Mouse (Mus musculus) liver, embryonic 15.5 days (tissue): ENCODE data around the gene Ms4a3. TPM values are rescaled to one million over a fixed set of nuclear protein-coding genes. Genes with fewer than 3 reads are reported as not detected.

Source experiments
- ATAC-seq: fragments of 200-750 bp; cut with Nextera tagmentation; 2 replicates; pipeline ENCODE4 v1.8.0; 2017; ENCODE audit warnings: moderate number of reproducible peaks, mild to moderate bottlenecking, moderate library complexity; ENCODE audit not compliant: insufficient read depth
- H3K27ac ChIP-seq: fragments of 300-500 bp; sonication (generic); replicated peaks from 2 replicates; pipeline ENCODE4 v1.5.1; 2015; ENCODE audit warnings: mild to moderate bottlenecking, inconsistent platforms
- H3K27me3 ChIP-seq: fragments of 300-500 bp; sonication (generic); 2 replicates; pipeline ENCODE4 v1.6.1; 2015; ENCODE audit warnings: mild to moderate bottlenecking, inconsistent platforms
- H3K36me3 ChIP-seq: fragments of 300-500 bp; sonication (generic); replicated peaks from 2 replicates; pipeline ENCODE4 v1.6.1; 2015; ENCODE audit warnings: moderate library complexity, mild to moderate bottlenecking, inconsistent platforms
- H3K4me1 ChIP-seq: fragments of 300-500 bp; sonication (generic); replicated peaks from 2 replicates; pipeline ENCODE4 v1.6.1; 2015; ENCODE audit warnings: inconsistent platforms
- H3K4me2 ChIP-seq: fragments of 300-500 bp; sonication (generic); 2 replicates; pipeline ENCODE4 v1.6.1; 2015; ENCODE audit warnings: moderate library complexity, mild to moderate bottlenecking, inconsistent platforms
- H3K4me3 ChIP-seq: fragments of 300-500 bp; sonication (generic); replicated peaks from 2 replicates; pipeline ENCODE4 v1.5.1; 2015; ENCODE audit warnings: mild to moderate bottlenecking, inconsistent platforms
- H3K9ac ChIP-seq: fragments of 300-500 bp; sonication (generic); 2 replicates; pipeline ENCODE4 v1.6.1; 2015; ENCODE audit warnings: moderate library complexity, mild to moderate bottlenecking, inconsistent platforms
- H3K9me3 ChIP-seq: fragments of 300-500 bp; sonication (generic); replicated peaks from 2 replicates; pipeline ENCODE4 v1.6.1; 2016; ENCODE audit warnings: inconsistent platforms
- WGBS: fragments of 180-500 bp; shearing (Covaris S2); methylation state at CpG from one replicate; pipeline ENCODE4 v1.1.7; 2015; ENCODE audit warnings: mixed read lengths; ENCODE audit not compliant: insufficient replicate concordance; 5-methylcytosine and 5-hydroxymethylcytosine counted together
- polyA plus RNA-seq: library from polyadenylated mRNA; unstranded; fragments of >200 nt; fragmentation: Nextera tagmentation; extraction: Ambion mirVana; gene quantifications from 2 replicates; pipeline ENCODE4 v1.2.1, GENCODE M21; 2015

The Ms4a3 gene
- polyA plus RNA-seq, 1 experiment from 2014 or later, result 39.0 TPM

DNA sequence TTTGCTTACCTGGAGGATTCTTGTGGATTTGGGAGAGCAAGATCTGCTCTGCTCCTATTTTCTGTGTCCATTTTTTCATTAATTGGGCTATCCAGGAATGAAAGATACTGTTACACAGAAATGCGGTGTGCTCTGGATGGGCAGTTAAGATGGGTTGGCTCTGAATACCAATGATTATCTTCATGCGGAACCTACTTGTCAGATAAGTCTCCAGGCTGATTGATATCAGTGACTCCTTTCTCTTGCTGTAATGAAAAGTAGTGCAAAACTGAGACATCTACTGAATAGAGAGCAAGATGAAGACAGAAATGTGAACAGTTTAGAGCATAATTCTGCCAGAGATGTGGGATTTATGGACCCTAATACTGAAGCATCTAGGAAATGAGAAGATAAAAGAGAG, 17.1 kb downstream of the Ms4a3 start, which contains the start of gene Ms4a2:
Ms4a2 (minus strand) TSS at position 169 of the 400 bp plus-strand sequence.
- H3K4me1 ChIP-seq, result peaks cover 15% of the 10 kb centered on the region
- no peak within 1 kb of the TSS for H3K27ac ChIP-seq
- no peak within 1 kb of the TSS for H3K9ac ChIP-seq
- H3K36me3 ChIP-seq, result no peaks in the 10 kb centered on the region
- 46% methylated on average over 2 of the region's 2 CpGs for WGBS
- H3K4me2 ChIP-seq, result no peak within 1 kb of the TSS
- ATAC-seq, result no peak
- no peaks in the 10 kb centered on the region for H3K27me3 ChIP-seq
- H3K4me3 ChIP-seq, result no peak within 1 kb of the TSS
- no peaks in the 10 kb centered on the region for H3K9me3 ChIP-seq

DNA sequence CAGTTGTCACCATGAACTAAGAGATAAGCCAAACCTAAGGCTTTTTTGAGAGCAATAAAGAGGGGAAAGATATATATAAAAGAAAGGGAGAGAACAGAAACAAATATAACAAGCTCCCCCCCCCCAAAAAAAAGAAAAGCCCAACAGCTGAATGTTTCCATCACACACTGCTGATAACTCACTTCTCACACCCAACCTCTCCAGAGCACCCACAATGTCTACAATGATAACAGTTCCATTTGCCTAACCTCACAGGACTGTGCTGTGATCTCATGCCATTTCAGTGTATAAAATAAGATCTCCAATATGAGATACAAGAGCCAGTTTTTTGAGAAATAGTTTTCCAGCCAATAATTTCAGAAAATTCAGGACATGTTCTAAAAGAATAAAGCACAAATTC, 22.7 kb downstream of the Ms4a3 start:
- Histone ChIP-seq H3K27me3 (no peaks in the 10 kb centered on the region), H3K4me2 (no peak overlapping the region), H3K4me3 (no peak overlapping the region), H3K36me3 (no peaks in the 10 kb centered on the region), H3K4me1 (peaks cover 15% of the 10 kb centered on the region), H3K27ac (no peak overlapping the region), H3K9me3 (no peaks in the 10 kb centered on the region), H3K9ac (no peak overlapping the region)
- ATAC-seq, result peak; percentile 74; the same call in 1 of the 2 replicates

DNA sequence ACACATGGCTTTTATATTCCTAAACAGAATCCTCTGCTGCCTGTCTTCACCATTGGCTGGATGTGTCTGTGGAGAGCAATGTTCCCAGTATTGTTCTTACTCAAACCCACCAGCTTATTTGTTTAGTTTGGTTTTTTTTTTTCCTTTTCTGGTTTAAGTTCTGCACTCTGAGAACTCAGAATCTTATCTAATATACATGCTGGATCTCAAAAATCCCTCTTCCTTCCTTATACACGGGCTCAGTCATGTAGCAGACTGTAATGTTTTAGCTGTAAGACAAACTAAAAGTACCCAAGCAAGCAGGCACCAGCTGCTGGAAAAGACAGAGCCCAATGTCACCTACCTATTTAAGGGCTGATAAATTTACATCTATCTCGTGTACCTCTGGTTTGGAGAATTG, 25.8 kb downstream of the Ms4a3 start:
- Histone ChIP-seq H3K27me3 (no peaks in the 10 kb centered on the region), H3K36me3 (no peaks in the 10 kb centered on the region), H3K9me3 (no peaks in the 10 kb centered on the region), H3K9ac (no peak overlapping the region), H3K27ac (no peak overlapping the region; the same call in 1 of the 2 replicates), H3K4me1 (peaks cover 22% of the 10 kb centered on the region), H3K4me3 (no peak overlapping the region), H3K4me2 (no peak overlapping the region)
- WGBS, result 25% methylated on average over 2 of the region's 2 CpGs
- ATAC-seq, result no peak

DNA sequence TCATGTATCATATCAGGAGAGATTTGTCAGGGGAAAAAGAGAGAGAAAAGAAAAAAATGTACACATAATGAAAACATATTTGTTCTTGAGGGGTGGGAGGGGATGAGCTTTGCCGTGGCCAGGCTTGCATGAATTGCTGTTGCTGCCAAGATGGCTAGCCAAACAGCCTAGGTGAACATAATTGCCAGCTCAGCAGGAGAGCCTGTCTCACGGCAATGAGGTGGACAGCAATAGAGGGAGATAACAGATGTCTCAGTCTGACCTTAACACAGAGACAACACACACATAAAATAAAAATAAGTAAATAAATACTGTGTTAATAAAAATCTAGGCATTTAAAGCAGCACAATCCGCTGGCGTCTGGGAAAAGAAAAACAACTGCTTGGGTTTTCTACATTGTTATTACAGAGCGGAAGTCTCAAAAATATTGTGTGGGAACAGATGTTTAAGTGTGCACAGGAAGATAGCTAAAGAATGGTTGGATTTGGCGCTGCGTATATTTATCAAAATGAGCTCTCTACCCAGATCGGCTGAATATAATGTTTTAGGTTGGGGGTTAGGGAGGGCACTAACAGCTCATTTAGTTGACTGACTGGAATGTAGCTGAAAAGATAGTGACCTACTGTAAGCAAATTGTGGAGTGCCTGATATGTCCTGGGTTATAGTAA, 26.7 kb downstream of the Ms4a3 start:
- Histone ChIP-seq H3K4me2 (no peak overlapping the region), H3K27me3 (no peaks in the 10 kb centered on the region), H3K4me1 (peaks cover 21% of the 10 kb centered on the region), H3K9ac (no peak overlapping the region), H3K9me3 (no peaks in the 10 kb centered on the region), H3K27ac (no peak overlapping the region), H3K4me3 (no peak overlapping the region), H3K36me3 (no peaks in the 10 kb centered on the region)
- ATAC-seq, result no peak
- 31% methylated on average over 8 of the region's 8 CpGs for WGBS

DNA sequence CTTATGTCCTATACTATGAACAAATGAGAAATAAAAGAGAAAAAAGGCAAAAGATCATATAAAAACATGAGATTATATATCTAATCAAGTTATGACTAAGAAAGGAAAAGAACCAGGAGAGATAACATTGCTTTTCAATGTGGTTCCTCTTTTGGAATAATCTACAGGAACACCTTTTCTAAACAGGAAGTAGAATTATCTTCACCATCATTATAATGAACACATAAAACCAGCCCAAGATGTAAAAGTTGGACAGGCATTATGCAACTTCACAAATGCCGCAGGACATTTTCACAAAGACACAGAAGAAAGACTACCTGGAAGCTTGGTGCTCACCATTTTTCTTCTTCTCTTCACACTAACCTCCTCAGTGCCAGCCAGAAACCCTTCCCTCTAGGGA, 27.6 kb downstream of the Ms4a3 start:
- H3K27ac ChIP-seq, result no peak overlapping the region
- H3K36me3 ChIP-seq, result no peaks in the 10 kb centered on the region
- no peak overlapping the region for H3K4me2 ChIP-seq
- no peaks in the 10 kb centered on the region for H3K27me3 ChIP-seq
- 13% methylated on average over 1 of the region's 1 CpGs for WGBS
- H3K4me1 ChIP-seq, result peaks cover 13% of the 10 kb centered on the region
- H3K4me3 ChIP-seq, result no peak overlapping the region
- no peaks in the 10 kb centered on the region for H3K9me3 ChIP-seq
- no peak overlapping the region for H3K9ac ChIP-seq
- no peak for ATAC-seq

DNA sequence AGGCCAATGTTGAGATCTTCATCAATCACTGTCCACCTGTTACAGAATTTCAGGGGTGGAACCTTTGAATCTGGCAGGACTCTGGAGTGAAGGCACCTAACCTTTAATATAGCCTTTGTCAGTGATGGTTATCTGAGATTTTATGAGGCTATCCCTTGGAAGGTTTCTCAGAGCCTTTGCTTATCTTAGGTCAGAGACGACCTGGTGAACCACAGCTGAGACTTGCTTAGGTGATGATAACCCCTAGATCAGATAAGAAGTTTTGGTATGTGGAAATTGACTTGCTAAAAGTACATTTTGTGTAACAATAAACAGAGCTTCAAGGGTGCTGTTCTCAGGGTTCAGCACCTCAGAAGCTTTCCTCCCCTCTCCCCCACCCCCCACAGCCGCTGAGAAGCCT, 28.4 kb downstream of the Ms4a3 start:
- no peaks in the 10 kb centered on the region for H3K36me3 ChIP-seq
- no peaks in the 10 kb centered on the region for H3K9me3 ChIP-seq
- no peak overlapping the region for H3K4me3 ChIP-seq
- H3K27me3 ChIP-seq, result no peaks in the 10 kb centered on the region
- no peak overlapping the region for H3K27ac ChIP-seq
- no peak for ATAC-seq
- H3K4me2 ChIP-seq, result no peak overlapping the region
- WGBS, result 22% methylated on average over 2 of the region's 2 CpGs
- no peak overlapping the region for H3K9ac ChIP-seq
- peaks cover 11% of the 10 kb centered on the region for H3K4me1 ChIP-seq

DNA sequence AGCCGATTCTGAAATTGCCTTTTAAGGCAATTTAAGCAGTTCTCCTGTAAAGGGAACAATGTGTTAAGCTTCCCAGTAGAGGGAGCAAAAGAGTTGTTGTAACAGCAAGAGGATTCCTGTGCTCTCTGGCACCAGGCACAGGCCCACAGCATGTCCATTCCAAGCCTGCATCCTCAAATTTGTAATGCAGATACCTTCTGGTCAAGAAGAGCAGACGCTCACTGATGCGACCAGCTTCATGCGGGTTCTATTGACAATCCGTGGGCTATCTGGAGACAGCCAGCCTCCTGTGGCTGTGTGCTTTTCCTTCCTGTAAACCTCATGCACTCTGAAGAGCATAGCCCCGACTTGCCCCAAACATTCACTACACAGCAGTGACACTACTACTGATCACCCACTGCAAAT, 29.1 kb downstream of the Ms4a3 start:
- Histone ChIP-seq H3K4me2 (no peak overlapping the region), H3K27me3 (no peaks in the 10 kb centered on the region), H3K9me3 (no peaks in the 10 kb centered on the region), H3K27ac (no peak overlapping the region), H3K36me3 (no peaks in the 10 kb centered on the region), H3K4me1 (peaks cover 11% of the 10 kb centered on the region), H3K9ac (no peak overlapping the region), H3K4me3 (no peak overlapping the region)
- no peak for ATAC-seq
- WGBS, result 8% methylated on average over 6 of the region's 6 CpGs

DNA sequence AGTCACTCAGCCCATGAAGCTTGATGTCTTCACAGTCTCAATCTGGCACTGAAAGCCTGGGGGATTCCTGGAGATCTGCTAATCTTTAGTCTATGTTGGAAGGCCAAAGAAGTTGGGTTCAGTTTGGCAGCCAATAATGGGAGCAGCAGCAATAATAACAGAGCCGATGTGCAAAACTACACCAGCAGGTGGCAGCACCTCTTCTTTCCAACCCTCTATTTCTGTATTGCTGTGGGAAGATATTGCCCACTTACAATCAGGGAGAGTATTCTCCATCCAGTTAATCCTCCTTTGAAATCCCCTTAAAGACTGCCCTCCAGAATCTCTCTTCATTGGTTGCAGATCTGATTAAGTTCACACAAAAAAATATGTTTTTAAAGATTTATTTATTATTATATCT, 32.5 kb downstream of the Ms4a3 start:
- no peak for ATAC-seq
- peaks cover 8% of the 10 kb centered on the region for H3K4me1 ChIP-seq
- no peaks in the 10 kb centered on the region for H3K36me3 ChIP-seq
- 0% methylated on average over 1 of the region's 1 CpGs for WGBS
- H3K4me3 ChIP-seq, result no peak overlapping the region
- no peak overlapping the region for H3K9ac ChIP-seq
- no peak overlapping the region for H3K27ac ChIP-seq
- H3K9me3 ChIP-seq, result no peaks in the 10 kb centered on the region
- H3K27me3 ChIP-seq, result no peaks in the 10 kb centered on the region
- no peak overlapping the region for H3K4me2 ChIP-seq

DNA sequence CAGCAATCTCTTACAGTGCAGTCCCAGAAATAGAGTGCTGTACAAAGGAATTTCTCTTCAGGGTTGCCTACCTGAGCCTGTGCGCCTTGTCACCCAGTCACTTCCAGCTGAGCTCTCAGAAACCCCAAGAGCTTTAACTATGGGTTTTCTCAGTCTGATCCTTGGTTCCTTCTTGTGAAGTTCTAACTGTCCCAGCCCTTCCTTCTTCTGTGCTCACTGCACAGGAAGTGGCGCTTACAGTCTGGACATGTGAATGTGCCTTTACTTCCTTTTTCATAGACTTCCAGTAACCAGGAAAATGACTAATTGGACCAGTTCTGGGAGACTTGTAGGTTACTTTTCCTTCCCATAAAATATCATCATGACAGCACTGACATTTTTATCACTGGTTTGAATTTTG, 36.0 kb downstream of the Ms4a3 start, which contains the start of gene Ms4a6d:
Ms4a6d (minus strand) TSS at position 247 of the 400 bp plus-strand sequence.
- Histone ChIP-seq H3K36me3 (no peaks in the 10 kb centered on the region), H3K27me3 (no peaks in the 10 kb centered on the region), H3K9ac (no peak within 1 kb of the TSS), H3K9me3 (no peaks in the 10 kb centered on the region), H3K4me3 (no peak within 1 kb of the TSS), H3K4me1 (no peaks in the 10 kb centered on the region), H3K27ac (no peak within 1 kb of the TSS), H3K4me2 (no peak within 1 kb of the TSS)
- 53% methylated on average over 2 of the region's 2 CpGs for WGBS
- ATAC-seq, result no peak

DNA sequence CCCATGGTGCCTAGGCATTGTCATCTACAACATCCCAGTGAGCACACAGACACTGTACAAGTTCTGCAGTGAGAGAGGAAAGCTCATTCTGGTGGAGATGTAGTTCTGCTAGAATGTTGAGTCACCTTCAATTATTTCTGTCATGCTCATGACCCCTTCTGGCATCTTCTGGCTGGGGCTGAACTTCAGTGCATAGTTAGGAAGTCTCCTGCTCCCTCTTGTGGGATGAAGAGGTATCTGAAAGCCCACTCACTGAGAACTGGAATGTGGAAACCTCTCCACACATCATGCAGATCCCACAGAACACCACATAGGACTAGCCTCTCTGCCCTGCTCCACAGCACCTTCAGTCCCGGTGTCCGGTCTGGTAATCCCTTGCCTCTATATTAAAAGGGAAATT, 38.6 kb downstream of the Ms4a3 start:
- H3K27ac ChIP-seq, result no peak overlapping the region
- no peak overlapping the region for H3K4me2 ChIP-seq
- no peaks in the 10 kb centered on the region for H3K9me3 ChIP-seq
- no peaks in the 10 kb centered on the region for H3K4me1 ChIP-seq
- no peaks in the 10 kb centered on the region for H3K27me3 ChIP-seq
- ATAC-seq, result no peak
- H3K4me3 ChIP-seq, result no peak overlapping the region
- WGBS, result 71% methylated on average over 2 of the region's 2 CpGs
- H3K9ac ChIP-seq, result no peak overlapping the region
- H3K36me3 ChIP-seq, result no peaks in the 10 kb centered on the region

DNA sequence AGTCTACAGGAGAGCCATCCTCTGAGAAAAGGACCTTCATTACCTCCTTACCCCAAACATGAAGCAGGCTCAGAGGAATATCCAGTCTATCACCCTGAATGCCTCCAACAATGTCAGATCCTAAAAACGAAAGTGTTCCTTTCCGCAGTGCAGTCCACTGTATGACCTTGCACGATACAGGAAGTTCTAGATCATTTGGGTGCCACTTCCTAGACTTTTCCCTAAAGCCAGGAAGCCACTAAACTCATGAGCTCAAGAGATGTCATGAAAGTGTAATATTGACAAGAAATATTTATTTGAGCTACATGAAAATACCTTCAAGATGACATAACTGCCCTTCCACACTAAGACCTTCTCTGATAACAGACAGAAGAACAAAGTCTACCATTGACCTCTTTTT, 39.3 kb downstream of the Ms4a3 start:
- ATAC-seq, result no peak
- Histone ChIP-seq H3K36me3 (no peaks in the 10 kb centered on the region), H3K9ac (no peak overlapping the region), H3K27ac (no peak overlapping the region), H3K9me3 (no peaks in the 10 kb centered on the region), H3K27me3 (no peaks in the 10 kb centered on the region), H3K4me1 (no peaks in the 10 kb centered on the region), H3K4me2 (no peak overlapping the region), H3K4me3 (no peak overlapping the region)
- 62% methylated on average over 3 of the region's 3 CpGs for WGBS

DNA sequence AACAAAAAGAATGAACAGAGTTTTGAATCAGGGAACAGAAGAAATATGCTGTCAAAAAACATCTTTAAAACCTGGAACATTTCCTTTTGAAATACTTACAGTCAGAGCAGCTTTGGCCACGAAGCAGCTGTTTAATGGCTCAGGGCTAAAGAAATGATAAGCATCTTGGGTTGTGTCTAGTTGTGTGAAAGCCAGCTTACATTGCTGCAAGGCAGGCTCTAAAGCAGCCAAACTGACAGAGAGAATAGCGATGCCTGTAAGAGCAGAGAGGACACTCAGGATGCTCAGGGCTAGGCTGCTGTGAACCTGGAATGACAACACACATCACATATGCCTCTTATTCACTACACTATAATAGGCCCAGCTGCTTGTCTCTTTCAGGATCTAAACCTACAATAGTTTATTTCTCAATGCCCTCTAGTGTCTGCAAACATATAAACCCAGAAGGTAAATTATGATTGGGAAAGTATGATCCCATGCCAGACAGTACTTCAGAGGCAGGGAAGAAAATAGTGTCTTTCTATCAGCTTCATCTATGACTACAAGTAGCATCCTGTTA, 50.7 kb downstream of the Ms4a3 start:
- H3K4me2 ChIP-seq, result no peak overlapping the region
- 44% methylated on average over 2 of the region's 2 CpGs for WGBS
- H3K9ac ChIP-seq, result no peak overlapping the region
- no peak overlapping the region for H3K27ac ChIP-seq
- no peak overlapping the region for H3K4me3 ChIP-seq
- no peaks in the 10 kb centered on the region for H3K4me1 ChIP-seq
- ATAC-seq, result no peak
- no peaks in the 10 kb centered on the region for H3K9me3 ChIP-seq
- no peaks in the 10 kb centered on the region for H3K27me3 ChIP-seq
- H3K36me3 ChIP-seq, result no peaks in the 10 kb centered on the region
